Mouse (Mus musculus) layer of hippocampus, adult 9-11 months (tissue): ENCODE data around the gene Gm13278.
"Not testable (repeated sequence)": the region's sequence is repeated elsewhere in the genome, so short reads cannot be mapped to it uniquely, and the experiment has no call there.

Experiments
- DNase-seq: peaks from one replicate; pipeline ENCODE4 v3.0.0; 2022

Gm13278 gene

GRCm38 (mm10) chr4:88791250-88791649 is at the start of gene Gm13278:
TSS of gene Gm13278 (plus strand) at chr4:88791550.
- DNase-seq = not testable (repeated sequence)

GRCm38 (mm10) chr4:88742771-88743371 is 48.5 kb upstream of the Gm13278 start:
- no peak for DNase-seq

- no peak for DNase-seq
Observed at GRCm38 (mm10) chr4:88744207-88744606, 47.1 kb upstream of the Gm13278 start.

GRCm38 (mm10) chr4:88749926-88750325 is 41.4 kb upstream of the Gm13278 start:
- DNase-seq = no peak

GRCm38 (mm10) chr4:88754818-88755340 is 36.5 kb upstream of the Gm13278 start, which contains the start of gene Gm13271:
TSS of gene Gm13271 (plus strand) at chr4:88754868.
- peak; percentile 78 for DNase-seq

- not testable (repeated sequence) for DNase-seq
Observed at GRCm38 (mm10) chr4:88756581-88757513, 34.5 kb upstream of the Gm13278 start.

- peak; percentile 93 for DNase-seq
Observed at GRCm38 (mm10) chr4:88757628-88758031, 33.7 kb upstream of the Gm13278 start.

GRCm38 (mm10) chr4:88758751-88759150 is 32.6 kb upstream of the Gm13278 start:
- DNase-seq = peak; percentile 19

- peak; percentile 29 for DNase-seq
Observed at GRCm38 (mm10) chr4:88759610-88760268, 31.6 kb upstream of the Gm13278 start, which contains the start of gene Gm13283. TSS of gene Gm13283 (plus strand) at chr4:88760119.

GRCm38 (mm10) chr4:88760431-88760830 is 30.9 kb upstream of the Gm13278 start:
- peak; percentile 69 for DNase-seq

GRCm38 (mm10) chr4:88761776-88762175 is 29.6 kb upstream of the Gm13278 start:
- peak; percentile 79 for DNase-seq

- DNase-seq = peak; percentile 14
Observed at GRCm38 (mm10) chr4:88762341-88762740, 29.0 kb upstream of the Gm13278 start.

GRCm38 (mm10) chr4:88763384-88764018 is 27.8 kb upstream of the Gm13278 start:
- peak; percentile 51 for DNase-seq

GRCm38 (mm10) chr4:88773534-88773933 is 17.8 kb upstream of the Gm13278 start, which contains the start of gene Gm13290:
TSS of gene Gm13290 (plus strand) at chr4:88773834.
- DNase-seq = not testable (repeated sequence)

GRCm38 (mm10) chr4:88776622-88777021 is 14.7 kb upstream of the Gm13278 start, which contains the start of gene Gm13289:
TSS of gene Gm13289 (plus strand) at chr4:88776922.
- DNase-seq = not testable (repeated sequence)

GRCm38 (mm10) chr4:88779550-88779949 is 11.8 kb upstream of the Gm13278 start, which contains the start of gene Gm13272:
TSS of gene Gm13272 (plus strand) at chr4:88779850.
- not testable (repeated sequence) for DNase-seq

GRCm38 (mm10) chr4:88780320-88780719 is 11.0 kb upstream of the Gm13278 start:
- DNase-seq = not testable (repeated sequence)

- DNase-seq = not testable (repeated sequence)
Observed at GRCm38 (mm10) chr4:88781831-88782230, 9.5 kb upstream of the Gm13278 start, which contains the start of gene Ifnz. TSS of gene Ifnz (plus strand) at chr4:88782131.

- not testable (repeated sequence) for DNase-seq
Observed at GRCm38 (mm10) chr4:88782335-88782734, 9.0 kb upstream of the Gm13278 start.

- not testable (repeated sequence) for DNase-seq
Observed at GRCm38 (mm10) chr4:88785409-88785808, 5.9 kb upstream of the Gm13278 start, which contains the start of gene Gm13276. TSS of gene Gm13276 (plus strand) at chr4:88785709.

- peak; percentile 54 for DNase-seq
Observed at GRCm38 (mm10) chr4:88788402-88788801, 2.9 kb upstream of the Gm13278 start, which contains the start of gene Gm13277. TSS of gene Gm13277 (plus strand) at chr4:88788632.
